Mouse (Mus musculus): ENCODE results near the gene Iqcf3. TPM values are rescaled to one million over a fixed set of nuclear protein-coding genes. Genes with fewer than 3 reads are reported as not detected.
A peak's percentile ranks its signal among the peaks of the same experiment; 100 is the strongest.

Iqcf3 gene
- polyA plus RNA-seq, 1 experiment: not detected

DNA sequence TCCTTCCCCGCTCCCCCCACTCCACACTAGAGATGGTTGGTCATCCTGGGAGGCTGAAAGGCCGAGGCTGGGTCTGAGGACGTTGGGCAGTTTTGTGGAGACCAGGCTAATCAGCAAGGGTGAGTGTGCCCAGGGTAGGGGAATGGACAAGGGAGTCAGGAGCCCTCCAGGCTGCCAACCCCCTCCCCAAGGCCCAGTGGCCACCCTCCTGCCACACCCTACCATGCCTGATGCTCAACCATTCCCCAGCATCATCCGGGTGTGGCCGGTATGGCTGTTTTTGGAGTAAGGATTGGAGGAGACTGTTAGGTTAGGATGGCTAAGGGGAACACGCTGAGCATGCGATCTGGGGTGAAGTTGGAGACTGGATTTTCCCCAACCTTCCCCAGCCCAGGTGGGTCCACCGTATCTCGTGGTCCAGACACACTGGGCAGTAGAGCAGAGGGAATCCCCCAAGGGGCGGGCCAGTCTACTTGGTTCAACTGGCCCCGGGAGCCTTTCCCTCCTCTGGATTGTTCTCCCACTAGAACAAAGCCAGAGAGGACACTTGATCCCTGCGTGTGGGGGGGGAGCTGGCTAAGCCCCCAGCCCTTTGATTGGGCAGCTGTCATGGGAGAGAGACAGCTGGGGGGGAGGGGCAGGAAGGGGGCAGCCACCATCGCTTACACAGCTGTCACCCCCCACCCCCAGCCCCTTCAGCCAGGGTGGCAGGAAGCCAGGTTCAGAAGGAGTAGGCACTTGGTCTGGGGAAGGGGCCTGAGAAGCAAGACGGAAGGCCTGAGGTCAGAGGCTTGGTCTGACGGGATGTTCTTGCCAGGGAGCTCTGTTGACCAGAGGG, 104.9 kb downstream of the Iqcf3 start:
- no peak for DNase-seq (ENCODE audit: extremely low spot score in 1 of 2, low spot score in 1 of 2)

DNA sequence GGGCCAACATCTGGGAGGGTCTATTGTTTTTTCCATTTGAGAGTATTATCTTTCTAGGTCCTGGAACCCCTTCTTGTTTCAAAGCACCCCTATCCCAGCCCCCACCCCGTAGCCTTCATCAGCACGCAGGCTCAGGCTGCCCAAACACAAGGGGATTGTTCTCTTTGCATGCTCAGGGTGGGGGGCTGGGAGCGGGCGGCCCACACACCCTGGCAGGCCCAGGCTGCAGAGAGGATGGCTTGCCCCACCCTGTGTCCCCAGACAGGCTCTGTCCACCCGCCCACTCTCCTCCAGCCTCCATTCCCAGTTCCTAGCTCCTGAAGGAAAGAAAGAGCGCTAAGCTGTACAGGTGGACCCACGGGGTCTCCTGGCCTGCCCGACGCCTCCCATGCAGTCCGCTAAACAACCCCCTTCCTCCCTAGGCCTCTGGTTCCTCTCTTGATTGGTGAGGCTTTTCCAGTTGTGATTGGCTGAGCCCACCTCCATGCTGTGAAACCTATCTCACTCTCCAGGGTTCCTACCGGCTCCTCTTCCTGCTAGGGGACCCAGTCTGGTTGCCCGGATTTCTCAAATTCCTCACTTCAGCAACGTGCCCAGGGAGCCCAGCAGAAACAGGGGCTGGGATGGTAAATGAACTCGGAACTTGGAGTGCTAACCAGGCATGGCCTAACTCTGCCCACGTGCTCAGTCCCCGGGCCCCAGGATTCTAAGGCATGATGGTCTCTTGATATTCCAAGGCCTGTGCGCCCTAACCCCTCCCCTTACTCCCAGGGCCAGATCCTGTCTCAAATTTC, 106.3 kb downstream of the Iqcf3 start:
- DNase-seq (ENCODE audit: extremely low spot score in 1 of 2, low spot score in 1 of 2): peak in 1 of 2 experiments; percentile 61

DNA sequence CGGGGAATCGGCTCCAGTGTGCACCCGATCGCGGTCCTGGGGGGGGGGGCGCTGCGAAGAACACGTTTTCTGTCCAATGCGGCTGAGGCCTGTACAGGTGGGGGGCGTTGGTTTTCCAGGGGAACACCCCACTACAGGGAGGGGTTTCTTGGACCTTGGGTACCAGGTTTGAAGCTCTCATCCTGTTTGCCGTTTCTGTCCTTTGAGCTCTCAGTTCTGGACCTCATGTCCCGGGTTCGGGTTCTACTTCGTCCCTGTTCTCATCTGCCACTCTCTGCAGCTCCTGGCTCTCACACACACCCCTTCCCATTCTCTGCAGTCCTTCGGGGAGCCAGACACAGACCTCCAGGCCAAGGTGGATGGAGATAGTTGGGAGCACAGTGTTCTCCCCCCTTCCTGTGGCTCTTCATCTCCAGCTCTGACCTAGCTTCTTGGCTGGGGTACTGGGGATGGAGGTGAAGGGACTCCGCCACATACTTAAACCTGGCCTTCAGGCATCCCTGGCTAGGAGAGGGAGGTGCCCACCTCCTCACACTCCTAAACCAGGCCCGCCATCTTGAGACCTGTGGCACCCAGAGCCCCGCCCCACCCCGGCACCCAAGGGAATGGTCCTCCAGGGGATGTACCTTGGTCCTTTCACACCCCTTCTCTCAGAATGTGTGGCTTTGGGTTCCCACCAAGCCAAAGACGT, 107.2 kb downstream of the Iqcf3 start:
- DNase-seq (ENCODE audit: extremely low spot score in 1 of 2, low spot score in 1 of 2): no peak

DNA sequence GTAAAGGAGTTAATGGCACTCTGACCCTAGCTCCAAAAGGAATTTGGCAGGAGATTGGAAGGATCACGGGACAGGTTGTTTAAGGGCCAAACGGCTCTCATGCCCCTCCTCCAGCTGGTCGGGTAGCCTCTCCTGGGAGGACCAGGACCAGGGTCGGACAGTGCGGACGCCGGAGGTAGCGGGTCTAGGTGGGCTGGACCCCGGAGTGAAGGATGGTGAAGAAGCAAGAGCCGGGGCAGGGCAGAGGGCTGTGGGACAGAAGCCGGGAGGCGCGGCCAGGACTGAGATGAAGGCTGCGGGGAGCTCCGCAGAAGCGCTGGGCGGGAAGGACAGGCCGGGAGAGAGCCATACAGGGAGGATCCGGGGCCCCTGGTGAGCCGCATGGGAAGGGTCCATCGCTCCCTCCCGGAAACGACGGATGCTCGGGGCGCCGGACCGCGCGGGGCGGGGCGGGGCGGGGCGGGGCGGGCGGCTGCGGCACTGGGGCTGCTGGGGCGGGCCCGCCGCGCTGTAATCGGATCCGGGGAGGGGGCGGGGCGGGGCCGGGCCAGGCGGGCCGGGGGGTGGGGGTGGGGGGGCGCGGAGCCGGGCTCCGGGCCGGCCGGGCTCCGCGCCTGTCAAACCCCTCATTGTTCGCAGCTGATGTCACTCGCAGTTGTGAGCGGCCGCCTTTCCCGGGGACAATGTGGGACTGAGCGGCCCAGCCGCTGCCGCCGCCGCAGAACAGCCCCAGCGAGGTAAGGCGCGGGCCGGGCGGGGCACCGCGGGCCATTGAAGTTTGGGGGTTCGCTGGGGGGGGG, 108.0 kb downstream of the Iqcf3 start, which contains the start of gene Pcbp4:
TSS of gene Pcbp4 (plus strand) at position 21 of the 800 bp plus-strand sequence.
- DNase-seq (ENCODE audit: extremely low spot score in 1 of 2, low spot score in 1 of 2): peak in 1 of 2 experiments; percentile 56

Other genes starting within 250 kb of the Iqcf3 start
- gene Dusp7, start 193.0 kb downstream of the Iqcf3 start, polyA plus RNA-seq (2012; rRNA removed): 92.3 and 101 TPM in 2 replicates
- 727 and 762 TPM in 2 replicates for gene Rpl29, start 132.2 kb downstream of the Iqcf3 start, polyA plus RNA-seq (2012; rRNA removed)
- gene Acy1, start 123.3 kb downstream of the Iqcf3 start, polyA plus RNA-seq (2012; rRNA removed): 9.8 and 9.9 TPM in 2 replicates
- 29.0 and 36.5 TPM in 2 replicates for gene Abhd14b, start 114.2 kb downstream of the Iqcf3 start, polyA plus RNA-seq (2012; rRNA removed)
- gene Abhd14a, start 114.0 kb downstream of the Iqcf3 start, polyA plus RNA-seq (2012; rRNA removed): 73.6 and 78.1 TPM in 2 replicates
- 220 and 253 TPM in 2 replicates for gene Pcbp4, start 108.3 kb downstream of the Iqcf3 start, polyA plus RNA-seq (2012; rRNA removed)
- gene Gpr62, start 95.7 kb downstream of the Iqcf3 start, polyA plus RNA-seq (2012; rRNA removed): 9.7 and 11.2 TPM in 2 replicates
- 45.6 and 45.8 TPM in 2 replicates for gene Rrp9, start 85.7 kb downstream of the Iqcf3 start, polyA plus RNA-seq (2012; rRNA removed)
- gene Parp3, start 84.7 kb downstream of the Iqcf3 start, polyA plus RNA-seq (2012; rRNA removed): 4.3 and 5.1 TPM in 2 replicates
- not detected in 2 replicates for gene Iqcf1, start 61.7 kb downstream of the Iqcf3 start, polyA plus RNA-seq (2012; rRNA removed)
- gene Iqcf5, start 47.1 kb downstream of the Iqcf3 start, polyA plus RNA-seq (2012; rRNA removed): 0.25 TPM in 1 of 2 replicates, not detected in the other
- not detected in 2 replicates for gene Iqcf4, start 9.4 kb upstream of the Iqcf3 start, polyA plus RNA-seq (2012; rRNA removed)
- not detected in 2 replicates for gene Iqcf6, start 65.0 kb upstream of the Iqcf3 start, polyA plus RNA-seq (2012; rRNA removed)
- 73.5 and 78.2 TPM in 2 replicates for gene Grm2, start 94.5 kb upstream of the Iqcf3 start, polyA plus RNA-seq (2012; rRNA removed)
- gene Tex264, start 124.3 kb upstream of the Iqcf3 start, polyA plus RNA-seq (2012; rRNA removed): 96.7 and 104 TPM in 2 replicates
- 8.9 and 9.4 TPM in 2 replicates for gene Rad54l2, start 227.6 kb upstream of the Iqcf3 start, polyA plus RNA-seq (2012; rRNA removed)